Mouse (Mus musculus) myocyte (in vitro differentiated cells): Measurements from ENCODE around the gene Rfx4. TPM values are rescaled to one million over a fixed set of nuclear protein-coding genes. Genes with fewer than 3 reads are reported as not detected.

Experiments
- H3K27me3 ChIP-seq: one replicate; pipeline ENCODE4 v1.6.1; 2011; ENCODE audit not compliant: control insufficient read depth, insufficient read depth, insufficient read length
- H3K36me3 ChIP-seq: one replicate; pipeline ENCODE4 v1.6.1; 2011; ENCODE audit not compliant: control insufficient read depth, insufficient read depth
- H3K4me2 ChIP-seq: one replicate; pipeline ENCODE4 v1.6.1; 2011; ENCODE audit warnings: low read depth, control low read depth
- H3K4me3 ChIP-seq: one replicate; pipeline ENCODE4 v1.5.1; 2011; ENCODE audit warnings: mild to moderate bottlenecking, control low read depth, moderate library complexity
- H3K79me2 ChIP-seq: one replicate; pipeline ENCODE4 v1.6.1; 2011; ENCODE audit not compliant: control insufficient read depth, insufficient read depth
- H3ac ChIP-seq: one replicate; pipeline ENCODE4 v1.6.1; 2011; ENCODE audit not compliant: control insufficient read depth, insufficient read length
- CEBPB ChIP-seq: IDR thresholded peaks from 2 replicates; pipeline ENCODE4 v1.6.1; 2011; ENCODE audit warnings: mild to moderate bottlenecking, moderate library complexity; ENCODE audit not compliant: poor library complexity, insufficient read depth, severe bottlenecking
- E2F4 ChIP-seq: IDR thresholded peaks from one replicate; pipeline ENCODE4 v1.6.1; 2011; ENCODE audit warnings: mild to moderate bottlenecking, control low read depth, moderate library complexity; ENCODE audit not compliant: insufficient read depth
- MAX ChIP-seq: IDR thresholded peaks from one replicate; pipeline ENCODE4 v1.6.1; 2011; ENCODE audit warnings: low read depth, mild to moderate bottlenecking, control low read depth
- MYOD1 ChIP-seq, 3 experiments: IDR thresholded peaks; one replicate each; pipeline ENCODE4 v1.6.1; 2011; ENCODE audit warnings: control low read depth in 2 of 3, low read depth in 2 of 3, mild to moderate bottlenecking in 2 of 3, moderate library complexity in 1 of 3; ENCODE audit not compliant: insufficient read length in 2 of 3, control insufficient read depth in 1 of 3
- MYOG ChIP-seq, 3 experiments: IDR thresholded peaks; one replicate each; pipeline ENCODE4 v1.6.1; 2011; ENCODE audit warnings: control low read depth in 2 of 3, low read depth in 2 of 3, mild to moderate bottlenecking in 2 of 3; ENCODE audit not compliant: insufficient read length in 2 of 3, control insufficient read depth in 1 of 3, insufficient read depth in 1 of 3
- POLR2A ChIP-seq: IDR thresholded peaks from one replicate; pipeline ENCODE4 v1.6.1; 2011; ENCODE audit warnings: low read depth, mild to moderate bottlenecking, control low read depth, moderate library complexity; ENCODE audit not compliant: insufficient read length
- POLR2AphosphoS2 ChIP-seq: IDR thresholded peaks from one replicate; pipeline ENCODE4 v1.6.1; 2011; ENCODE audit warnings: low read depth, control low read depth; ENCODE audit not compliant: insufficient read length
- REST ChIP-seq: IDR thresholded peaks from one replicate; pipeline ENCODE4 v1.6.1; 2011; ENCODE audit warnings: mild to moderate bottlenecking, control low read depth, moderate library complexity; ENCODE audit not compliant: insufficient read depth, insufficient read length
- SRF ChIP-seq: IDR thresholded peaks from one replicate; pipeline ENCODE4 v1.6.1; 2011; ENCODE audit warnings: low read depth; ENCODE audit not compliant: control insufficient read depth, insufficient read length
- TCF12 ChIP-seq: IDR thresholded peaks from one replicate; pipeline ENCODE4 v1.6.1; 2011; ENCODE audit warnings: mild to moderate bottlenecking, control low read depth; ENCODE audit not compliant: poor library complexity, insufficient read depth, severe bottlenecking
- TCF3 ChIP-seq: IDR thresholded peaks from one replicate; pipeline ENCODE4 v1.6.1; 2011; ENCODE audit warnings: low read depth, control low read depth; ENCODE audit not compliant: insufficient read length
- USF1 ChIP-seq: IDR thresholded peaks from one replicate; pipeline ENCODE4 v1.6.1; 2011; ENCODE audit warnings: low read depth, mild to moderate bottlenecking, control low read depth, moderate library complexity
- polyA plus RNA-seq: library from polyadenylated mRNA; unstranded; fragments of >200 nt; fragmentation: generic; extraction: Trizol; gene quantifications from one replicate; pipeline ENCODE4 v1.2.1, GENCODE M21; 2012; ENCODE audit warnings: missing spikeins

Rfx4 gene
- polyA plus RNA-seq, 1 experiment: 0.12 TPM

DNA sequence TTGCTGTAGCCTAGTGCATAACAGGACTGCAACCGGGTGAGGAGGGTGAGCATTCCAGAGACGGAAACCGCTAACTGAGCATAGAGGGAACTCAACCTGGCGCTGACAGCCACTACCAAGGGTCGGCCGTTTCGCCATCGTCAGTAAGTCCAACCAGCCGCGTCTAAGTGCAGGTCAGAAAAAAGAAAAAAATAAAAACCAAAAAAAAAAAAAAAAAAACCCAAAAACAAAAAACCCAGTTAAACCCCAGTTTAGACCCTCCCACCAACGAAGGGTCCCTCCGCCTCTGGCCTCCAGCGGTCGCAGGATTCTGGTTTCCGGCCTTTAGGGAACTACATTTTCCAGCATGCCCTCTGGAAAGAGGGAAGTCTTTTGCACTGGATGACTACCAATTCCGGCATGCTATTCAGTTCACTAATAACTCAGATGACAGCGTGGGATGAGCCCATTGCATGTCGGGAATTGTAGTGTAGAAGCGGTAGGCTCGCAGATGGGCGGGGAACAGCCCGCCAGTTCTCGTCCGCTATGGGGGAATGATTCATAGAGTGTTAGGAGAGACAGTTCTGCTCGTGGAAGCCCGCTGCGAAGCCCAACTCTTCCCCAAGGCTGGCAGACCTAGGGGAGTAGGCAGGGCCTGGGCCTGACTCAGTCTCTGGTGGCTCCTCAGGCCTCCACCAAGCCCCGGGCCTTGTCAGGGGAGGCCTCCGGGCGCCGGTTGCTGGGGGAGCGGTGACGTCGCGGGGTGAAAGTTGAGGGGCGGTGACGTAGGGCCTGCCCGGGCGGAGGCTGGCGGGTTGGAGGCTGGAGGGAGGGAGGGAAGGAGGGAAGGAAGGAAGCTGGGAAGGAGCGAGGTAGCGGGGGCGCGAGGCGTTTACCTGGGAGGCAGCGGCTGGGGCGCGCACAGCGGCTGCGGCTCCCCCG lies 161.2 kb downstream of the Rfx4 start, which contains the start of gene Ric8b:
TSS of gene Ric8b (plus strand) at position 807 of the 921 bp plus-strand sequence.
- peaks cover 5% of the 10 kb centered on the region for H3K36me3 ChIP-seq
- peak within 1 kb of the TSS; percentile 48 for H3ac ChIP-seq
- H3K4me3 ChIP-seq: peak within 1 kb of the TSS; percentile 67
- peak within 1 kb of the TSS; percentile 86 for H3K4me2 ChIP-seq
- peaks cover 45% of the 10 kb centered on the region for H3K79me2 ChIP-seq
- TF ChIP-seq USF1: peak; percentile 47
- TF ChIP-seq E2F4: no peak
- TF ChIP-seq CEBPB: no peak
- peak; percentile 77 for TF ChIP-seq POLR2AphosphoS2
- TF ChIP-seq REST: no peak
- no peak for TF ChIP-seq MAX
- TF ChIP-seq MYOG (IDR thresholded peaks at IDR 0.05; ENCODE audit: control insufficient read depth in 1 of 3, insufficient read depth in 1 of 3, insufficient read length in 2 of 3, low read depth in 2 of 3): no peak
- no peak for TF ChIP-seq MYOD1 (IDR thresholded peaks at IDR 0.05; ENCODE audit: control insufficient read depth in 1 of 3, insufficient read length in 2 of 3, low read depth in 2 of 3)
- no peak for TF ChIP-seq TCF12
- TF ChIP-seq TCF3: no peak
- TF ChIP-seq SRF: no peak
- peak; percentile 90 for TF ChIP-seq POLR2A
- no peaks in the 10 kb centered on the region for H3K27me3 ChIP-seq

DNA sequence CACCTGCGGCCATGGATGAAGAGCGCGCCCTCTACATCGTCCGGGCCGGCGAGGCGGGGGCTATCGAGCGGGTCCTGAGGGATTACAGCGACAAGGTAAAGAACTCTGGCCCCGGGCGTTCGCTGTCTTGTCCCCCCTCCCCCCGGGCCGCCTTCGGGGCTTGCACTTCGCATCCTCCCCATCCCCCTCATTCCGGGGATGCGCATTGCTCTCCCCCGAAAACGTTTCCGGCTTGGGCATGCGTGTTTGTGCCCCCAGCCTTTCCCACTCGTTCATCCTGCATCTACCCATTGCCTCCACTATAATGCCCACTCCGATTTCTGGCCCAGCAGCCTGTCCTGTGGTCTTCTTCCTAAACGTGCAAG lies 161.9 kb downstream of the Rfx4 start:
- Histone ChIP-seq H3K36me3 (peaks cover 5% of the 10 kb centered on the region), H3K4me3 (peak overlapping the region; percentile 67), H3K79me2 (peaks cover 51% of the 10 kb centered on the region), H3ac (peak overlapping the region; percentile 48), H3K4me2 (peak overlapping the region; percentile 86), H3K27me3 (no peaks in the 10 kb centered on the region)
- TF ChIP-seq MAX: no peak
- peak; percentile 3 for TF ChIP-seq POLR2AphosphoS2

DNA sequence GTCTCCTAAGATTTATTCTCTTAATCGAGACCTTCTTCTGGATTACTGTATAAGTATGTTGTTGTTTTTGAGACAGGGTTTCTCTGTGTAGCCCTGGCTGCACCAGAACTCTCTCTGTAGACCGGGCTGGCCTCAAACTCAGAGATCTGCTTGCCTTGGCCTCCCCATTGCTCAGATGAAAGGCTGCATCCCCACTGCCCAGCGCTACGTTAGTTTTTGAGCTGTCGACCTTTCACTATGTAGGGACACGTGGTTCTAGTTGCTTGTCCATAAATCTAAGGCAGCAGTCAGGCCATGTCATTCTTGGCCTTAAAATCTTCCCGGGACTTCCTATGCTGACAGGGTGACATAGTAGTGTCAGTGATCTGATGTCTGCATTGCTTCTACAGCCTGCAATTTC lies 170.5 kb downstream of the Rfx4 start:
- no peak overlapping the region for H3K4me3 ChIP-seq
- H3K4me2 ChIP-seq: no peak overlapping the region
- peaks cover 26% of the 10 kb centered on the region for H3K79me2 ChIP-seq
- no peaks in the 10 kb centered on the region for H3K27me3 ChIP-seq
- TF ChIP-seq CEBPB (no peak), POLR2AphosphoS2 (no peak), REST (no peak), MAX (no peak), TCF12 (no peak), SRF (no peak), USF1 (no peak), MYOG (IDR thresholded peaks at IDR 0.05; ENCODE audit: control insufficient read depth in 1 of 3, insufficient read depth in 1 of 3, insufficient read length in 2 of 3, low read depth in 2 of 3) (no peak)
- H3ac ChIP-seq: no peak overlapping the region
- H3K36me3 ChIP-seq: peaks cover 28% of the 10 kb centered on the region

DNA sequence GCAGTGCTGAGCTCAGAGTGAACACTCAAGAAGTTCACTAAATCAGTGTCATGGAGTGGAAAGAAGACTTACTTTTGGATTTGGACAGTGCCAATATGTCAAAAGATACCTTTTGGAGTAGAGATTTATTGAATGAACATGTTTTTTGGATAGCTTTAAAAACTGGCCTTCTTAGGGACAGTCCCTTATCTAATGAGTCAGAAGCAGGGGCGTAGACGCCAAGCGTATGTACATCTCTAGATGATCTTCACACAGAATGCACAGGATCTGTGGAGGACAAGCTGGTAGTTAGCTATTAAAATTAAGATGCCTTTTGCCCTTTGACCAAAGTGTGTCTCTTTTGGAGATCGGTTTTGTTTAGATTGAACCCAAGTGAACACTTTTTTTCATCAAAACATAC lies 171.0 kb downstream of the Rfx4 start:
- Histone ChIP-seq H3K4me2 (no peak overlapping the region), H3K27me3 (no peaks in the 10 kb centered on the region), H3K36me3 (peaks cover 24% of the 10 kb centered on the region), H3ac (no peak overlapping the region), H3K79me2 (peaks cover 20% of the 10 kb centered on the region), H3K4me3 (no peak overlapping the region)
- TF ChIP-seq CEBPB (no peak), USF1 (no peak), POLR2AphosphoS2 (no peak), TCF3 (no peak), MAX (no peak), TCF12 (no peak), SRF (no peak), E2F4 (no peak), REST (no peak), MYOD1 (IDR thresholded peaks at IDR 0.05; ENCODE audit: control insufficient read depth in 1 of 3, insufficient read length in 2 of 3, low read depth in 2 of 3) (no peak), MYOG (IDR thresholded peaks at IDR 0.05; ENCODE audit: control insufficient read depth in 1 of 3, insufficient read depth in 1 of 3, insufficient read length in 2 of 3, low read depth in 2 of 3) (no peak), POLR2A (no peak)

DNA sequence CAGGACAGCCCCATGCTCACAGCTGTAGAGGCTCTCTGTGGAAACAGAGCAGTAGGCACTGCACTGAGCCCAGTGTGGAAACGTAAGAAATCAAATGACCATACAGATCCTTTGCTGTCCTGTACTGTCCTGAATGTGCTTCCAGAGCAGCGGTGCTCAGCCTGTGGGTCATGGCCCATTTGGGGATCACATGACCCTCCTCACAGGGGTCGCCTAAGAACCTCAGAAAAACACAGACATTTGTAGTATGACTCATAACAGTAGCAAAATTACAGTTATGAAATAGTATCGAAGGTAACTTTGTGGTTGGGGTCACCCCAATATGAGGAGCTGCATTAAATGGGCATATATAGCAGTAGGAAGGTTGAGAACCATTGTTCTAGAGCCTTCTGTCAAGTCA lies 172.6 kb downstream of the Rfx4 start:
- peaks cover 7% of the 10 kb centered on the region for H3K79me2 ChIP-seq
- TF ChIP-seq CEBPB (no peak), SRF (no peak), POLR2AphosphoS2 (no peak), USF1 (no peak), MAX (no peak), MYOG (IDR thresholded peaks at IDR 0.05; ENCODE audit: control insufficient read depth in 1 of 3, insufficient read depth in 1 of 3, insufficient read length in 2 of 3, low read depth in 2 of 3) (no peak), TCF12 (no peak), E2F4 (no peak), MYOD1 (IDR thresholded peaks at IDR 0.05; ENCODE audit: control insufficient read depth in 1 of 3, insufficient read length in 2 of 3, low read depth in 2 of 3) (no peak)
- H3K4me3 ChIP-seq: no peak overlapping the region
- no peak overlapping the region for H3ac ChIP-seq
- peaks cover 23% of the 10 kb centered on the region for H3K36me3 ChIP-seq
- no peaks in the 10 kb centered on the region for H3K27me3 ChIP-seq
- H3K4me2 ChIP-seq: no peak overlapping the region
